Mouse (Mus musculus) NIH3T3 (cell line): Measurements from ENCODE around the gene Myadml2.

Experiments
- DNase-seq: peaks from one replicate; pipeline ENCODE4 v3.0.0-alpha.2; 2012; ENCODE audit warnings: low read depth

The Myadml2 gene

GRCm38 (mm10) chr11:120660301-120661075, 12.5 kb upstream of the Myadml2 start:
- peak; percentile 43 for DNase-seq

- DNase-seq: no peak
Measured at GRCm38 (mm10) chr11:120659509-120660300, 11.7 kb upstream of the Myadml2 start.

GRCm38 (mm10) chr11:120658876-120659410, 11.0 kb upstream of the Myadml2 start:
- DNase-seq: peak; percentile 88

- no peak for DNase-seq
Measured at GRCm38 (mm10) chr11:120657301-120657700, 9.3 kb upstream of the Myadml2 start.

- DNase-seq: peak; percentile 20
Measured at GRCm38 (mm10) chr11:120654741-120655140, 6.8 kb upstream of the Myadml2 start.

GRCm38 (mm10) chr11:120651872-120652271, 3.9 kb upstream of the Myadml2 start:
- DNase-seq: peak; percentile 34

- DNase-seq: no peak
Measured at GRCm38 (mm10) chr11:120647047-120647830, 719 bp downstream of the Myadml2 start.

- peak; percentile 95 for DNase-seq
Measured at GRCm38 (mm10) chr11:120643601-120643987, 4.4 kb downstream of the Myadml2 start, which contains the start of gene Pycr1. Gene Pycr1 (minus strand): TSS chr11:120643769.

GRCm38 (mm10) chr11:120642939-120643600, 4.9 kb downstream of the Myadml2 start:
- peak; percentile 18 for DNase-seq

- no peak for DNase-seq
Measured at GRCm38 (mm10) chr11:120641869-120642268, 6.1 kb downstream of the Myadml2 start.

GRCm38 (mm10) chr11:120641255-120641654, 6.7 kb downstream of the Myadml2 start:
- DNase-seq: no peak

GRCm38 (mm10) chr11:120634810-120635209, 13.1 kb downstream of the Myadml2 start:
- DNase-seq: no peak

GRCm38 (mm10) chr11:120633520-120634343, 14.2 kb downstream of the Myadml2 start, which contains the start of gene Mafg:
Gene Mafg (minus strand): TSS chr11:120633600.
- peak; percentile 98 for DNase-seq

- DNase-seq: peak; percentile 88
Measured at GRCm38 (mm10) chr11:120632559-120633519, 15.1 kb downstream of the Myadml2 start.

GRCm38 (mm10) chr11:120631726-120632448, 16.1 kb downstream of the Myadml2 start:
- DNase-seq: no peak

GRCm38 (mm10) chr11:120630881-120631725, 16.9 kb downstream of the Myadml2 start:
- peak; percentile 18 for DNase-seq

- peak; percentile 64 for DNase-seq
Measured at GRCm38 (mm10) chr11:120630401-120630871, 17.5 kb downstream of the Myadml2 start.
